Mouse (Mus musculus) ES-CJ7 (cell line): ENCODE results near the gene Nelfb.

Experiments used
- DNase-seq: peaks from one replicate; pipeline ENCODE4 v3.0.0; 2011; ENCODE audit warnings: low read depth, low spot score

The Nelfb gene

GRCm38 (mm10) chr2:25176573-25176972 lies 34.7 kb downstream of the Nelfb start:
- DNase-seq = no peak

GRCm38 (mm10) chr2:25175690-25176078 lies 35.6 kb downstream of the Nelfb start:
- DNase-seq = no peak

GRCm38 (mm10) chr2:25174866-25175689 lies 36.2 kb downstream of the Nelfb start:
- no peak for DNase-seq

DNA sequence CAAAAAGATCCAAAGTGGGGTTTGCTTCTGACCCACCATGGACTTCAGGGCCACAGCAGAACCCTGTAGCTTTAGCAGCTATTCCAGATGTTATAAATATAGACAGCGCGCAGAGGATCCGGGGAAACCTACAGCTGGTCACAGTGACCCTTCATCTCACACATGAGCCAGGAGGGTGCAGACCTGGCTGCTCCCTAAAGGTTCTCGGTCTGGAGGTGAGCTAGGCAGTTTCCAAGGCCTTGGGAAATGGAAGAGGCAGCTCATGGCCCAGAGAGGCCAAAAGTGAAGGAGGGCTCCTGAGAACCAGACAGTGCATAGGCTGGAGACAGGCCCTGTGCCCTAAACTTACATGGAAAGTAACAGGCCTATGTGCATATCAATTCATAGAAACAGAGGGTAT lies 37.5 kb downstream of the Nelfb start:
- no peak for DNase-seq

DNA sequence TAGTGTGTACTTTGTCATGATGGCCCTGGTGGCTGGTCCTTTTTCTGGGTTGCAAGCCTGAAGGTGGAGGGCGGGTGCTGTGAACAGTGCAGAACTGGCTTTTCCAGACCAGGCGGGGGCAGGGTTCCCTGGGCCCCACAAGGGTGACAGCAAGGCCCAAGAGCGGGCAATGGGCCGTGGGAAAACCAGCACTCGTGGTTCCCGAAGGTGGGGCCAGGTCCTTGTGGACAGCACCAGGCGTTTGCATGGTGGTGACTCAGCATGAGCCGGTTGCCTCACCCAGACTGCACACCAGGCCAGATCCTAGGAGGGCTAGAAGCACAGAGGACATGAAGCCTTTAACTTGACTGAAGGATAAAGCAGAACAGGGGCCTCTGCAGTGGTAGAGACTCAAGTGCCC lies 38.7 kb downstream of the Nelfb start:
- no peak for DNase-seq

DNA sequence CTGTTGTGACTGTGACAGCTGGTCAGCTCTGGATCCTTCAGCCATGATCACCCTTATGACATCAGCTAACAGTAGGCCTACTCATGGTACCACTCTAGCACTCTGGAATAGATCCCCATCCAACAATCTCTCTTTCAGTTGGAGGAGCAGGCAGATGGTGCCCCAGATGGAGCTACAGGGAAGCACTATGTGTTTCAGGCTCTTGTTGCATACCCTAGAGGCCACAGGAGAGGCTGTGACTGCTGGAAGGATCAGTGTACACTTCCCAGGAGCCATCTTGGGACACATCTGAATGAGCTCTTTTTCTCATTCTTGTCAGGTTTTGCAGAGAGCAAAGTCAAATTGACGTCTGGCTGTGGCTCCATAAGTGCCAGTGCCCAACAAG lies 39.5 kb downstream of the Nelfb start:
- DNase-seq = no peak

DNA sequence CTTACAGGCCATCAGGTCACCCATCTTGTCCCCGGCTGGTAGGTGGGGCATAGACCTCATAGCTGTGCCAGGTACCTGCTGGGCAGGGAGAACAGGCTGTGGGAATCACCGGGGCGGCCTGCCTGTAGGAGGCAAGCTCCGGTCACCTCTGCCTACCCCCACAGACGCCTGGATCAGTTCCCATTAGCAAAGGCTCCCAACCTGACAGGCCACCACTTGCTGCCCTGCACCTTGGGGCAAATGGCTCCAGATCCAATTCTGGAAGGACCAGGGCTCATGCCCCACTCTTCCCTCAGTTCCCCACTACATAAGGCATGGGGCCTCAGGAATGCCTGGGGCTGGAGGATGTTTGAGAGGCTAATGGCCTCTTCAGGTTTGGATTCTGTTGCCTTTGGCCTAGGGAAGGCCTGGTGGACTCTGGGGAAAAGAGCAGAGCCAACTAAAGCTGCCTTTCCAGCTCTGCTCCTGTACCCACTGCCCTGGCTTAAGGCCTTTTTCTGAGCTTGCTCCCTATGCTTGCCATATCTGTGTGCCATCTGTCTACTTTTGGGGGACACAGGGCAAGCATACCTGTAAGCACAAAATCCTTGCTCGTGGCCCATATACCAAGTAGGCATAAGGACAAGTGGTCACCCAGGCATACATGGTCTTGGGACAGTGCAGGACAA lies 40.1 kb downstream of the Nelfb start:
- no peak for DNase-seq

- no peak for DNase-seq
Observed at GRCm38 (mm10) chr2:25170326-25171100, 40.8 kb downstream of the Nelfb start.

GRCm38 (mm10) chr2:25169778-25170177 lies 41.5 kb downstream of the Nelfb start:
- DNase-seq = no peak

DNA sequence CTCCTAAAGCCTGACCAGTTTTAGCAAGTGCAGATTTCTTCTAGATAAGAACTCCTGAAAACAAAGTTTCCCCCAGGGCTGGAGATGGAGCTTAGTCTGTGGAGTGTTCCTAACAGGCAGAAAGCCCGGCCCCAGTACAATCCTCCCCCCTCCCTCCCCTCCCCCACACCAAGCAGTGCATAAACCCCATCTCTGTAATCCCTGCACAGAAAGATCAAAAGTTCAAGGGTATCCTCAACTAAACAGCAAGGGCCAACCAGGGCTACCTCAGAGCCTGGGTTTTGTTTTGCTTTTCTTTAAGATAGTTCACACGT lies 42.7 kb downstream of the Nelfb start:
- peak; percentile 38 for DNase-seq

GRCm38 (mm10) chr2:25167919-25168664 lies 43.2 kb downstream of the Nelfb start:
- peak; percentile 49 for DNase-seq

GRCm38 (mm10) chr2:25167481-25167880 lies 43.8 kb downstream of the Nelfb start:
- no peak for DNase-seq

GRCm38 (mm10) chr2:25157655-25158054 lies 53.6 kb downstream of the Nelfb start:
- peak; percentile 73 for DNase-seq

DNA sequence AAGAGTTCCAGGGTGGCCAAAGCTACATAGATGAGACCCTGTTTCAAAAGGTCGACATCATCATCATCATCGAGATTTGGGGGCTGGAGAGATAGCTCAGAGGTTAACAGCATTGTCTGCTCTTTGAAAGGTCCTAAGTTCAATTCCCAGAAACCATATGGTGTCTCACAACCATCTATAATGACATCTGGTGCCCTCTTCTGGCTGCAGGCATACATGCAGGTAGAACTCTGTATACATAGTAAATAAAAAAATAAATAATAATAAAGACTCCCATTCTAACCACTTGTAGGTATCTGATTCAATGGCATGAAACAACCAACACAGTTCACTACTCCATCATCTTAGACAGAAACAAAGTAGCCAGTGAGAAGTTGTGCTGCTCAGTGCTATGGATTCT lies 54.3 kb downstream of the Nelfb start:
- peak; percentile 47 for DNase-seq

DNA sequence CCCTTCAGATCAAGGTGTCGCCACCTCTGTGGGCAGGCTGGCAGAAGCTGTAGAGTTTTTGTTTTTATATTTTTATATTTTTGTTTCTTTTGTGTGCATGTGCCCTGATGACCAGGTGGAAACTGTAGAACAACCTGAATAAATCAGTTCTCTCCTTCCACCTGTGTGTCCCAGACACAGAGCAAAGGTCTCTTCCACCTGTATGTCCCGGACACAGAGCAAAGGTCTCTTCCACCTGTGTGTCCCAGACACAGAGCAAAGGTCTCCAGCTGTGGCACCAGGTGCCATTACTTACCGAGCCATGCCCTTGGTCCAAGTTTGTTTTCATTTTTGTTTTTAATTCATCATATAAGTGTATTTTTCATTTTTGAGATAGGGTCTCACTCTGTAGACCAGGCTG lies 55.1 kb downstream of the Nelfb start:
- no peak for DNase-seq

- DNase-seq = no peak
Observed at GRCm38 (mm10) chr2:25151280-25151956, 59.9 kb downstream of the Nelfb start.
